Mouse (Mus musculus): ENCODE results near the gene Scn11a.

Gene Scn11a

DNA sequence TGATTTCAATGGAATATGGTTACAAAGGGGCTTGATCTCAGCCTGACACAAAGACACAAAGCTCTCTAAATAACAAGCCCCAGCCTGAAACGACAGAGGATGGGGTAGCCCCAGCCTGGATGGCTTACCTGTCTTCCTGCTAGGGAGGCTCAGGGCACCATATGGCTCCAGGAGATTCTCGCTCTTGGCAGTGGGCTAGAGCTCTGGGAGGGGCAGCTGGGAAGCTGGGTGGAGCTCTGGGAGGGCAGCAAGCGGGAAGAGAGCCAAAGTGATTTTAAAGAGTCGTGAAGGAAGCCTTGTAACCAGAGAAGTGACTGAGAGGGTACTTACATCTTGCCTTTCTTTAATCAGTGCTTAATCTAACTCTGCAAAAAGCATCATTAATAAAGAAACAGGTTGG is at the start of gene Scn11a:
Gene Scn11a (minus strand): TSS at position 160 of the 400 bp plus-strand sequence.
- no peak for DNase-seq (ENCODE audit: low spot score)

DNA sequence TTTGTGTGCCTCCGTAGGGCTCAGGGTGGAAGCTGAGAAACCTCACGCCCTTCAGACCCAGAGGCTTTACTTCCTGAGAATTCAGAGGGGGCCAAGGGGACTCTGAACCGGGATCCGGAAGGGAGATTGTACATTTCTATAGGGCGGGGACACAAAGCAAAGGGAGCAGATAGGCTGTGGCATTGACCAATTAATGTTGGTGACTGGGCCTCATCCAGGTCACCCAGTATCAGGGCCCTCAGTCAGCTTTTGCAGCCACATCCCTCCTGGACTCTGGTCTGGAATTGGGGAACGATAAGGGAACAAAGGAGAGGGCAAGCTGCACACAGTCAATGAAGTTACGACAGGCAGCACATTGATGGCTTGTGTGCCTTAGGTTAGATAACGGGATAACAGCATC is 28.9 kb upstream of the Scn11a start:
- no peak for DNase-seq (ENCODE audit: low spot score)

DNA sequence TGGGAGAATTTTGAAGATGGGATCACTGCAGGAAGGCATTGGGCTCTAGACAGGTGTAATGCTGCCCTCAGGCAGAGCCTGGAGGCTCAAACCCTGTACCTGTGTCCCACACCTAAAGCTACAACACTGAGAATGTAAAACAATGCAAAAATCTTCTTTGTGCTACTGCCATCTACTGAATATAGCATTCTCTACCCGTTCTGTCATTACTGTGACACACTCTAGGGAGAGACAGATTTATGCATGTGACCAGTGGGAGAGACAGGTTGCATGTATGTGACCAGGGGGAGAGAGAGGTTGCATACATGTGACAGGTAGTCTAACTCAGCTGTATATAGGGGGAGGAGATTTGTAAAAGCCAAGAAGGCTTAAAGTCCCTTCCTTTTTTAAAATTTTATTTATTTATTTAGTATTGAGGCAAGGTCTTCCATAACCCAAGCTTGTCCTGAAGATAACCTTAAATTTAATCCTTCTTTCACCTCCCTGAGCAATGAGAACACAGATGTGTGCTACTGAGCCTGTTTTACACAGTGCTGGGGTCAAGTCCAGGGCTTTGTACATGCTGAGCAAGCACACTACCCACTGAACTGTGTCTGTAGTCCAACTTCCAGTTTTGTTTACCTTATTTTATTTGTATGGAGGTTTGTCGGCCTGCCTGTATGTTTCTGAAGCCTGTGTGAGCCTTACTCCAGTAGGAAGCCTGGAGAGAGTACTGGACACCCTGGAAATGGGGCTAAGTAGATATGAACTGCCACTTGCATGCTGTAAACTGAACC is 28.0 kb upstream of the Scn11a start:
- DNase-seq (ENCODE audit: low spot score): no peak

DNA sequence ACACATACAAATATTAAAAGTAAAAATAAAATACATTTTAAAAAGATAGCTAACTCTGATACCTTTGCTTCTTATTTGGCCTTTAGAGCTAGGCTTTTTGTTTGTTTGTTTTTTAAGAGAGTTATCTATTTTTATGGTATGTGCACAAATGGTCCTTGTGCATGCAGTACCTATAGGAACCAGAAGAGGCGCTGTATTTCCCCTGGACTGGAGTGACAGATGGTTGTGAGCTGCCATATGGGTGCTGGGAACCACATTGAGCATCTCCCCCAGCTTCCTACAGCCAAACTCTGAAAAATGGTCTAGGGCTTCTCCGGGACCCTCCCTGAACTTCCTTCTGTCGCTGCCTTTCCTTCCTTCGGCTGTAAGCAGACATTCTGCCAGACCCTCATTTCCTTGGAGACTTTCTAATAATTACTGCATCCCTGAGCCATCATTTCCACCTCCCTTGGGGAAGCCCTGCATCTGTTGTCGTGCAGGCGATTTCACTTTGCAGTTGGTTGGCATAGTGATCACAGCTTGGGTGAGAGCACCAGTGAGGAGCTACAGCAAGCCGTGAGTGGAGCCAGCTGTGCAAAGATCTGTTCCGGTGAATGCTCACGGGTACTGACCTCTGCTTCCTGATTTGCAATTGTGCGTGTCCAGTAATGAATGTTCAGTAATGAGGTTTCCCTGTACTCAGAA is 27.2 kb upstream of the Scn11a start:
- DNase-seq (ENCODE audit: low spot score): no peak

DNA sequence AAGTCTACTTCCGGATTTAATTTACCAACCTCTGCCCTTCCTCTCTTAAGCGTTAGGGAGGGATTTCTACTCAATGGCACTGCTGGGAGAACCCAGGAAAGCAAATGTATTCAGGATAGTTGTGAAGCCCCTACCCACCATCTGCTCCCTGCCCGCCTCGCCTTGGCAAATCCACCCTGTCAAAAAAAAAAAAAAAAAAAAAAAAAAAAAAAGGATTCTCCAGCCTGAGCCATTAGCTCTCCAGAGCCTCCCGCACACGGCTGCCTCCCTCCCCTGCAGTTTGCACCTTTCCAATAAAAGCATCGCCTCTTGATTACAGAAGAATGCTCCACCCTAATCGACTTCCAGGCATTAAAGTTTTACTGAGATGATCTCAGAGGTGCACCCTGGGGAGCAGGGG is 24.0 kb upstream of the Scn11a start:
- DNase-seq (ENCODE audit: low spot score): no peak

DNA sequence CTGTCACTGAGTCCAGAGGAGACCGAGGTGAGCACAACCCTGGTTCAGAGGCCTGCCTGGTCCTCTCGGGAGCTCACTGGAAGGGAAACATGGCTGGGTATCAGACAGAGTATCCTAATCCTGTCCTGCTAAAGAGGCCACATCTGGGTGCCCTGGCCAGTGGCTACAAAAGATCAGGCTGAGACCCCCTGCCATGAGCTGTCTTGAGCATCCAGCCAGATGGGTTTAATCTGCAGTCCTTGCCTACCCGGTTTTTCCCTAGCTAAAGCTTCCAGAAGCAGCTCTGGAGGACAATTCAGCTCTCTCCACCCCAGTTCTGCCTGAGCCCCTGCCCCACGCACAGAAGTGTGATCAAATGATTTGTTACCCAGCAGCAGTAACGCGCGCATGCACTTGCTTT is 23.4 kb upstream of the Scn11a start:
- no peak for DNase-seq (ENCODE audit: low spot score)

DNA sequence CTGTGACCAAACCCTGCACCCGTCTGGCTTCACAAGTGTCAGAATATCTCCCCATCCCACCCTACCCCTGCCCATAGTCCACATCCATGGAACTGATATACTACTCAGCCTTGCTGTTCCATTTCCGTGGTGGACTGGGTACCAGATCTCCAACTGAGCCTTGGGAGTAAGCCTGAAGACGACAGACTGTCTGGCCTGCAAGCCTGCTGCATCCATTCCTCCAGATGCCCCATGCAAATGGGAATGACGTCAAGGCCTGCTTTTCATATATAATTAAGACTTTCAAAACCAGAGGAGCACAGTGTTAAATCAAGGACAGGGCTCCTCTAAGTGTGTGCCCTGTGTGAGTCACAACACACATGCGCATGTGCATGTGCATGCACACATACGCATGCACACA is 21.9 kb upstream of the Scn11a start:
- DNase-seq (ENCODE audit: low spot score): no peak

DNA sequence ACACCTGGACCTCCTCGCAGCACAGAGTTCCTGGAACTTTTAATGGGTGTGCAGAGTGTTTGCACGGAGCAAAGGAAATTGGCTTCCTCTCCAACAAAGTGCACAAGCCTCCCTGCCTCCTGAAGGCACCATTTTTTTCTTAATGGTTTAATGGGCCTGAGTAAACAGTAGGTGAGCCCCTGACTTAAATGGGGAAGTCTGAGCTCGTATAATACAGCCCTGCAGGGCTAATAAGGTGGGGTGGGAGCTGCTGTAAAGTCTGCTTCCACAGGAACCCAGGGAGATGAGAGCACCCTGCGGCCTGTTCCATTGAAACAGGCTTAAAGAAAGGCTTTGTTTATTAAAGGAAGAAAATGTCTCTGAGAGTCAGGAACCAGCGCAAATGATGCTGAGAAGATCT is 19.5 kb upstream of the Scn11a start:
- DNase-seq (ENCODE audit: low spot score): no peak

DNA sequence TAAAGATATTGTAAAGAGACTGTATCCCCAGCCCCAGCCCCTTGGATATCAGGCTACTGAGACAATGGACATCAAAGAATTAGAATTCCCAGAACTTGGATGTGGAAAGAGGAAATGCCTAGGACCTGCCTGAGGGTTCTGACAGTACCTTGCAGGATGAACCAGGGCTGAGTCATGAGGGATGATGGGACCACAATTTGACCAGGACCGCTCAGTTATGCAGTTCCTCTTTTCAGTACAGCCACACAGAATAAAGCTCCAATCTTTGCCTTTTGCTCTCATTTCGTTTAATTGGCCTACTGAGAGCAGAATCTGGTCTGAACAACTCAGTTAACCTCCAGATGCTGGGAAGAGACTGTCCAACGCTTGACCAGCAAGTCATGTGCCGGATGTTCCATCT is 18.3 kb upstream of the Scn11a start:
- no peak for DNase-seq (ENCODE audit: low spot score)

DNA sequence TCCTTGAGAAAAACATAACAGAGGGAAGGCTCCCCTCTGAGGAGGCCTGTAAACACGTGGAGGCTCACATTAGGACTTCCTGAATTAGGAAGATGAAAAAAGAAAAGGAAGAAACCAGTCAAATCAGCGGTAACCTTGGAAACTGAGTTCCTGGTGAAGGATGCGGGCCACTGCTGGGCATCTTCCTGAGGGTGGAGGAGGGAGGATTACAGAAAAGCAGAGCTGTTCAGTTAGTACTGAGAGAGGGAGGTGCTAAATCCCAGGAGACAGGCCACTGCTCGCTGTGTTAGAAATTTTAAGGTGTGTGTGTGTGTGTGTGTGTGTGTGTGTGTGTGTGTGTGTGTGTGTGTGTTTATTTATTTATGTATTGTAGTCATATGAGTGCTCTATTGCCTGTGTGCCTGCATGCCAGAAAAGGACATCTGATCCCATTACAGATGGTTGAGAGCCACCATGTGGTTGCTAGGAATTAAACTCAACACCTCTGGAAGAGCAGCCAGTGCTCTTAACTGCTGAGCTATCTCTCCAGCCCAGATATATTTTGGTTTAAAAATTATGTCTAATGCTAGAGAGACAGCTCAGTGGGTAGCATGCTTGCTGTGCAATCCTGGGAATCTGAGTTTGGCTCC is 17.4 kb upstream of the Scn11a start:
- no peak for DNase-seq (ENCODE audit: low spot score)

DNA sequence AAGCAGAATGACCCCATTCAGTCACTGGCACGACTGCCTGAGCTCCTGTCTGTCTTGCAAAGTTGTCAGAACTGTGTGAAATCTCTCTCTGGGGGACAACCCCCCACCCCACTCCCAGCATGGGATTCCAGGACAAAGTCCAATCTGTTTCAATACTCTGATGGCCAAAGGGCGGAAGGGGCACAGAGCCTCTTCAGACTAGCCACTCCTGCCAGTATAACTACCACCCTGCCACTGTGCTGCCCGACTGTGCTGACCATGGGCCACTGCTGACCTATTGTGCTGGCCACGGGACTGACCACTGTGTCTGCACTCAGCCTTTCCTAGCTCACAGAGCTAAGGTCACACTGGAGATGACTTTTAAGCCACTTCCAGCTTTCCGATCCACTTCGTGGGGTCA is 16.8 kb upstream of the Scn11a start:
- DNase-seq (ENCODE audit: low spot score): no peak

DNA sequence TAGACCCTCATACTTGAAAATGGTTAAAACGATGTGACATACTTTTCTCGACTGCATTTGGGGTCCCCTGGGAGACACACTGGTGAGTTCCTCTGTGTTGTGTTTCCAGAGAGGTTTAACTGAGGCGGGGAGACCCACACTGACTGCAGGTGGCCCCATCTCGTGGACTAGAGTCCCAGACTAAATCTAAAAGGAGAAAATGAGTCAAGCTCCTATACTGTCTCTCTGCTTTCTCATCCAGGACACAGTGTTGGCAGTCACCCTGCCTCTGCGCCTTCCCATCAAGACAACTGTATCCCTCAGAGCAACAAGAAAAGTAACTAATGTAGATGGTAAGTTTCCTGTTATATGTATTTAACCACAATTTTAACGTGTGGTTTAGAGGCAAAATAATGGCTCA is 15.9 kb upstream of the Scn11a start:
- no peak for DNase-seq (ENCODE audit: low spot score)

DNA sequence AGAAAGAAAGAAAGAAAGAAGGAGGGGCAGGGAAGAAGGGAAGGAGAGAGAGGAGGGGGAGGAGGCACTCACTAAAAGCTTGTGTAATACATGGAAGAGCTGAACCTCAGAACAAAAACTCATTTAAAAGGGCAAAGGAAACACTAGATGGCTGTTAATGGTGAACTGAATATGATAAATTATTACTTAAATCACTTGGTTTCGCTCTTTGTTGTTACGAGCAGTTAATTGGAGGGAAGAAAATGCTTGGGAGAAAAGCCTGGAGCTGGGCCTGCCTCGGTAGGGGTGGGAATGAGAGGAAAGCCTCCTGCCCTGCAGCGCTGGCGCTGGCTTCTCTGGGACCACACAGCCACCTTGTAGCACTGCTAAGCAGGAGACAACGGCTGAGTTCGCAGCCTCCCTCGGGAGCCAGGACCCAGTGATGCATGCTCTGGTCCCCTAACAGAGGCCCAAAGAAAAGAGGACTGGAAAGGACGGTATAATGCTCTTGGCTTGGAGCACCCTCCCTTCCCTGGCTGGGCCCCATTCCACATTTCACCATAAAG is 10.4 kb upstream of the Scn11a start:
- DNase-seq (ENCODE audit: low spot score): no peak

DNA sequence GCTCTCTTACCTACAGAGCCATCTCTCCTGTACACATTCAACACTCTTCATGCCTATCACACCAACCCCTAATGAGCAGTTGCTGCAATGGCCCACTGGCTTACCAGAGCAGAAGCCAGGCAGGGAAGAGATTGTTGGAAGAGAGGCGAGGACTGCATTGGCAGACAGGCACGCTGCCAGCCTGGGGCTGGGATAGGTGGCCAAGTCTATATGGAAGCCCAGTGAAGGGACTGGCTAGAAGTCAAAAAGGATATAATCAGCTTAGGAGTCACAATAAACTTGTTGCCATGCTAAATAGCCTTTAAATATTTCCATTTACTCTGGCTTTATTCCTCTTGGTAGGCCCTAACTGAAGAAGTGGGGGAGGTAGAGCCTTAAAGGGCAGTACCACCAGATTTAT is 5.7 kb upstream of the Scn11a start:
- DNase-seq (ENCODE audit: low spot score): no peak

DNA sequence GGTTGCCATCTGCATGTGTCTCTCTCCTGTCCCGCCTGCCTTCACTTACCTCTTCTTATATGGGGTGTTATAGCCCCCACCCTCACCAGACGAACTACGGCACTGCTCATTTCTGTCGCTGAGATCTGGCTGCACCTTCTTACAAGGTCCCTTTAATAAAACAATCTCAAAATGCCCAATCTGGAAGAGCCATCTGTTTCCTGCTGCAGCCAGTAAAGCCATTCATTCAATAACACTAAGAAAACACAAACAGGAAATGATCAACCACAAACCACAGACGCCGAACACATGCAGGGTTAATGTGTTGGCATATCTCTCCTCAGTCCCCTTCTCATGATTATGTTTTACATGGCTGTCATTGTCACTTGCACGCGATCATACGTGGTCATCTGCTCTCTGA is 1.5 kb downstream of the Scn11a start:
- DNase-seq (ENCODE audit: low spot score): no peak

DNA sequence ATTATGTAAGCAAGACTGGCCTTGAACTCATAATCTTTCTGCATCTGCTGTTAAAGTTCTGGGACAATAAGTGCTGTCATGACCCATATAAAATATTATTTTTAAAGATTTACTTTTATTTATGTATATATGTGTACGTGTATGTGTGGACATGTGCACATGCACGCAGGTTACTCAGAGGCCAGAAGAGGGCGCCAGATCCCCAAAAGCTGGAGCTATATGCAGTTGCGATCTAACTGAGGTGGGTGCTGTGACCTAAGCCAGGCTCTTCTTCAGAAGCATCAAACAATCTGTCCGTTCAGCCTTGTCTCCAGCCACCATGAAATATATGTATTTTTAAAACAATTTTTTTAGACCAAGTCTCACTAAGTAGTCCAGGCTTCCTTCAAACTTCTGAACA is 11.6 kb downstream of the Scn11a start:
- DNase-seq (ENCODE audit: low spot score): no peak

DNA sequence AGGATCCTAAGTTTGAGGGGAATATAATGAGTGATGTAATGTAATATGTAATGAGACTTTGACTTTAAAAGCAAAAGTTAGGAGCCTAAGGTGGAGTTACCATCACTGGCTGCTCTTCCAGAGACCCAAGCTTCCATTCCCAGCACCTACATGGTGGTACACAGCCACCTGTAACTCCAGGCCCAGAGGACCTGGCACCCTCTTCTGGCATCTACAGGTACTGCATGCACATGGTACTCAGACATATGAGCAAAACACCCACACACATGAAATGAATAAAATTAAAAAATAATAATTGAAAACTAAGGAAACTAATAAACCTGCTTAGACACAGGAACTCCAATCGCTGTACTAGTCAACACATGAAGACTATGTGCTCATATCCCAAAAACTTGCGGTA is 18.8 kb downstream of the Scn11a start:
- no peak for DNase-seq (ENCODE audit: low spot score)

DNA sequence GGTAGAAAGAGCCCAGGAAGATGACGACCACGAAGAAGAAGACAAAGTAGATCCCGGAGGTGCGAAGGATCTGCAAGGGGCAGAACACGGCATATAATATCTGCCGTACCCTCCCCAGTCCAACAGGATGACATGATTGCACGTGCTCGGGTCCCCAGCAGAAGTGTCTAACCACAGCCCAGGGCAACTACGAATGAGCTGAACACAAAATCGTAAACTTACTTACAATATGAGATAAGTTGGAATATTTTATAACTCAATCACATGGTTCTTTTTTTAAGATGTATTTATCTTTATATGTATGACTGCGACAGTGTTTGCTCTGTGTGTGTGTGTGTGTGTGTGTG is 20.8 kb downstream of the Scn11a start:
- DNase-seq (ENCODE audit: low spot score): no peak

DNA sequence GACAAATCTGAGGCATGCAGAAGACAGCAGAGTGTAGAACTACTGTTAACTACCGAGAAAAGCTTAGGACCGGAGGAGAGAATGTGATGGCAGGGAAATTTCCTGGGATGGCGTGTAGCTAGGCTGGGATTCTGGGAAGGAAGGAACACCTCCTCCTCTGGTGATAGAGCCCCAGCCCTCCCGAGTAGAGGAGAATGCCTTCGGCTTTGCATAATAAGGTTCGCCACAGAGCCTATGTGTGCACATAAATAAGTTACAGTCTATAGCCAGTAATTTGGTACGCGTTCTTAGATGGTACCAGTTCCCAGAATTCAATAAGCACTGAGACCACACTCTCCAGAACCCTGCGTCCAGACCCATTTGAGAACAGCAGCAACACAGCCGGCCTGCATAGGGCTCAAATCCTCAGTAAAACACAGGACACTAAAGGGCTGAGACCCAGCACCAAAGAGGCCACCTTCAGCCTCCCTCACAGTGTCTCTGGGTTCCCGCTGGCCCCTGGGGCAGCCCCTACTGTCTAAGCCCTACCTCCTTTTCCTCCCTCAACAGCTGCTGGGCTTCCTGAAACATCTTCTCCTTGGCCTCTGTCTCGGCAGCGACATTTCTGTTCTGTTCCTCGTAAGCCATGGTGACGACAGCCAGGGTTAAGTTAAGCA is 21.3 kb downstream of the Scn11a start:
- no peak for DNase-seq (ENCODE audit: low spot score)

DNA sequence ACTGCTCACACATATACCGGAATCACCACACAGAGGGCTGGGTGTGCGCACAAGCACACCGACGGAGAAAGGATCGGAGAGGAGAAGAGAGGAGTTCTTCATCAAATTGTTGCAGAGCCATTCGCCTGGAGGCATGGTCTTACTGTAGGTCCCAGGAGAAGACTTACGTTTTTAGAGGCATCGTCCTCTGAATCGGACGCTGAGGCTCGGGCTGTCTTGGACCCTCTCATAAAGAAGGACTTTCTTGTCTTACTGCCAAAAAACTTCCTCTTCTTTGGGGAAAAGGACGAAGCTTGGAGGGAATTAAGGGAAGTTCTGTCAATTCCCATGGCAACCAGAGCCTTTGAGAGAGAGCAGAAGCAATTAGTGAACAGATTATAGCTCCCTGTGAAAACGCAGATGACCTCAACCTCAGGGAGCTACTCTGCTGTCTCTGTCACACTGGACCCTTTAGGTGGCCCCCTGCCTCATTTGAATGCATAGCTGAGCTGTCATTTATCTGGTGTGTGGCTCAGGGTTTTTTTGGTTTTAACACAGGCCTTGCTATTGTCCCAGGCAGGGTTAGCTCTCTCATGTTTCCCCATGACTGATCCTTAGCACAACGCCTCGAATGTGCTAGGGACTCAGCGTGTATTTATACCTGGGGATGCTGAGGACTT is 22.0 kb downstream of the Scn11a start:
- no peak for DNase-seq (ENCODE audit: low spot score)

DNA sequence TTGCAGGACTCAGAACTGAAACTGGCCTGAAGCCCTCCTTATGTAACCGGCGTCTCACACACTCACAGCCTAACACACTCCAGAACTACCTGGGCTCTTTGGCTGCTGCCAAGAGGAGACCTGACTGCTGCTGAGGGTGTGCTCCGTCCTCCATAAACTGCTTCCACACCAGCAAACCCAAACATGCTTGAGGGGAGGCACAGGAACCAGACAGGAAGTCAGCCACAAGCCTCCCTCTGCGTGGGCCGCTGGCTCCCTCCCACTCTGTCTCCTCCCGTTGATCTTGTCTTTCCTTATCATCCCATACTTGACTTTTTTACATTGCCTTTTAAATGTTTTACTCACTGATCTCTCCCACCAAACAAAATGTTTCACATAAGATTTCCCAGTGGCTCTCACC is 23.8 kb downstream of the Scn11a start:
- no peak for DNase-seq (ENCODE audit: low spot score)

DNA sequence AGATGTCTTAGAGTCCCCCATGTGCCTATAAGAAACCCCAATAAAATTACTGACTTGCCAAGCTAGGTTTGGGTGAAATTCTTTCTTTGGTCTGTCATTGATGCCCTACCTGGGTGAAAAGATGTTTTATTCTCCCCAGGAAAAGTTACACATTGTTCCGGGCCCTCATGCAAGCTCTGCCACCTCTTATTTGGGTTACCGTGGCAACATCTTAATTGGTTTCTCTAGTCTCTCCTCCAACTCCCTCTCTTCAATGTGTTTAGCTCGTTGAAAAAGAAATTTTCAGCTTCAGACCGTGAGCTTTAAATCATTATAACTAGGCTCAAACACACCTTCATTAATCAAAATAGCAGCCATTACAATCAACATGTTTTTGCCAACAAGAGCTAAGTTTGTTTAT is 28.5 kb downstream of the Scn11a start:
- no peak for DNase-seq (ENCODE audit: low spot score)
